Mouse (Mus musculus) embryo, embryonic 10.5 days (tissue): ENCODE measurements at regions not wholly inside any gene's neighbourhood (a gene's known extent, or its start where the extent isn't known, plus 50 kb on each side); places are given as distances from the start of the nearest gene placed in this dataset.

Experiments
- DNase-seq: peaks from one replicate; pipeline ENCODE4 v3.0.0-alpha.2; 2015; ENCODE audit warnings: low spot score

- DNase-seq = no peak
Observed at GRCm38 (mm10) chr8:6388651-6389050, 1283.5 kb upstream of the Slc10a2 start.

GRCm38 (mm10) chr8:6374712-6375111, 1269.6 kb upstream of the Slc10a2 start:
- no peak for DNase-seq

GRCm38 (mm10) chr8:6361403-6361942, 1256.3 kb upstream of the Slc10a2 start:
- DNase-seq = no peak

- DNase-seq = no peak
Observed at GRCm38 (mm10) chr8:6357866-6358265, 1252.7 kb upstream of the Slc10a2 start.

GRCm38 (mm10) chr8:6350460-6350859, 1245.3 kb upstream of the Slc10a2 start:
- DNase-seq = no peak

GRCm38 (mm10) chr8:6350052-6350451, 1244.9 kb upstream of the Slc10a2 start:
- DNase-seq = no peak

GRCm38 (mm10) chr8:6345704-6346103, 1240.6 kb upstream of the Slc10a2 start:
- DNase-seq = no peak

- peak; percentile 39 for DNase-seq
Observed at GRCm38 (mm10) chr8:6340158-6340855, 1235.2 kb upstream of the Slc10a2 start.

GRCm38 (mm10) chr8:6334254-6334993, 1229.3 kb upstream of the Slc10a2 start:
- DNase-seq = no peak

GRCm38 (mm10) chr8:6321346-6321745, 1216.2 kb upstream of the Slc10a2 start:
- DNase-seq = no peak

- DNase-seq = no peak
Observed at GRCm38 (mm10) chr8:6315162-6315845, 1210.2 kb upstream of the Slc10a2 start.

- DNase-seq = no peak
Observed at GRCm38 (mm10) chr8:6288889-6289288, 1183.7 kb upstream of the Slc10a2 start.

GRCm38 (mm10) chr8:6279903-6280302, 1174.8 kb upstream of the Slc10a2 start:
- no peak for DNase-seq
